ENCODE assay signal across 27 mouse cellular contexts in the genomic region with DNA sequence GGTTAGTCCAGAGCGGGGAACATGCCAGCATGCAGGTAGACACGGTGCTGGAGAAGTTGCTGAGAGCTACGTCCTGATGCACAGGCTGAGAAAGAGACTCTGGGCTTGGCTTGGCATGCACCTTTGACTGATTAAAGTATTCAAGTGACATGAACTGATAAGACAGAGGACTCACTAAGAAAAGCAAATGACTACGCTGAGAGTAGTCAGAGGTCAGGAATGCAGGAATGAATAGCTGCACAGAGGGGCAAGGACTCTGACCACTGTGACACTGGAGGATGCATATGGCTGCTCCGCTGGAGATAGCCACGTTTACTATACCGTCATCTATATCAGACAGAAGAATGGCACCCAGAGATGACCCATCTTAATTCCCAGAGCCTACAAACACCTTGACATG. TPM values are rescaled to one million over a fixed set of nuclear protein-coding genes. Genes with fewer than 3 reads are reported as not detected.
DNase-seq lines count a peak whose midpoint lies in the region; ATAC-seq and TF ChIP-seq lines count a peak whose summit lies in the region.
"Had no signal": no experiment of that assay in that cellular context is flagged by ENCODE, and none has a peak within 500 bp of the region (broad histone marks: within the 10 kb centered on the region; RNA-seq: fewer than 3 reads in every experiment).

No protein-coding gene starts in this region.

- no peaks in the 10 kb centered on the region for H3K9me3 ChIP-seq in heart, embryonic 12.5 days (replicated peaks)
- no peaks in the 10 kb centered on the region for H3K9me3 ChIP-seq in intestine, postnatal 0 days (ENCODE audit: control insufficient read depth)
- no peaks in the 10 kb centered on the region for H3K9me3 ChIP-seq in intestine, embryonic 15.5 days
- H3K9me3 ChIP-seq: embryonic facial prominence, embryonic 13.5 days; forebrain, embryonic 12.5 days; limb, embryonic 13.5 days; midbrain, embryonic 15.5 days had no signal

- ATAC-seq in heart, embryonic 12.5 days (ENCODE audit: insufficient number of reproducible peaks, low FRiP score) = no peak
- peak; percentile 44 for ATAC-seq in intestine, postnatal 0 days
- ATAC-seq in intestine, embryonic 15.5 days = no peak
- ATAC-seq: hindbrain, embryonic 16.5 days; liver, embryonic 12.5 days; midbrain, embryonic 15.5 days had no signal

- WGBS in heart, embryonic 12.5 days = 28% methylated on average over 7 of the region's 7 CpGs
- WGBS in intestine, postnatal 0 days = 58% methylated on average over 7 of the region's 7 CpGs
- 70% methylated on average over 7 of the region's 7 CpGs for WGBS in intestine, embryonic 15.5 days

- peak overlapping the region; percentile 44 for H3K4me2 ChIP-seq in heart, embryonic 12.5 days
- H3K4me2 ChIP-seq in intestine, postnatal 0 days (replicated peaks; ENCODE audit: low read depth) = no peak overlapping the region
- H3K4me2 ChIP-seq in intestine, embryonic 15.5 days (replicated peaks) = no peak overlapping the region
- H3K4me2 ChIP-seq: embryonic facial prominence, embryonic 13.5 days; forebrain, embryonic 12.5 days; limb, embryonic 13.5 days; liver, embryonic 12.5 days; midbrain, embryonic 15.5 days; neural tube, embryonic 13.5 days had no signal

- H3K9ac ChIP-seq in heart, embryonic 12.5 days = no peak overlapping the region
- no peak overlapping the region for H3K9ac ChIP-seq in intestine, postnatal 0 days (ENCODE audit: low read depth, low read length)
- H3K9ac ChIP-seq in intestine, embryonic 15.5 days = no peak overlapping the region
- H3K9ac ChIP-seq: embryonic facial prominence, embryonic 13.5 days; forebrain, embryonic 12.5 days; limb, embryonic 13.5 days; liver, embryonic 12.5 days; midbrain, embryonic 15.5 days; neural tube, embryonic 13.5 days had no signal

- peak overlapping the region; percentile 61 for H3K27ac ChIP-seq in heart, embryonic 12.5 days (ENCODE audit: poor library complexity, severe bottlenecking)
- no peak overlapping the region for H3K27ac ChIP-seq in intestine, postnatal 0 days (ENCODE audit: low read depth, low read length)
- no peak overlapping the region for H3K27ac ChIP-seq in intestine, embryonic 15.5 days
- H3K27ac ChIP-seq: embryonic facial prominence, embryonic 13.5 days; forebrain, embryonic 12.5 days; hindbrain, embryonic 10.5 days; limb, embryonic 13.5 days; liver, embryonic 12.5 days; midbrain, embryonic 15.5 days; neural tube, embryonic 13.5 days had no signal

- no peak overlapping the region for H3K4me3 ChIP-seq in heart, embryonic 12.5 days
- H3K4me3 ChIP-seq in intestine, postnatal 0 days (ENCODE audit: low read depth, low read length) = no peak overlapping the region
- H3K4me3 ChIP-seq in intestine, embryonic 15.5 days (replicated peaks) = no peak overlapping the region
- H3K4me3 ChIP-seq: embryonic facial prominence, embryonic 13.5 days; erythroblast, embryonic 14.5 days; forebrain, embryonic 12.5 days; hindbrain, embryonic 10.5 days; limb, embryonic 13.5 days; liver, embryonic 12.5 days; midbrain, embryonic 15.5 days; myocyte; neural tube, embryonic 13.5 days had no signal

- no peak for TF ChIP-seq CTCF in intestine, postnatal 0 days (IDR thresholded peaks at IDR 0.05; ENCODE audit: low read depth)

- H3K27me3 ChIP-seq in heart, embryonic 12.5 days (replicated peaks) = no peaks in the 10 kb centered on the region
- no peaks in the 10 kb centered on the region for H3K27me3 ChIP-seq in intestine, postnatal 0 days (replicated peaks; ENCODE audit: control insufficient read depth, insufficient read depth, low read length)
- no peaks in the 10 kb centered on the region for H3K27me3 ChIP-seq in intestine, embryonic 15.5 days (replicated peaks)
- H3K27me3 ChIP-seq: embryonic facial prominence, embryonic 13.5 days; limb, embryonic 13.5 days; liver, embryonic 12.5 days had no signal

- peak; percentile 48 to 70 for DNase-seq in adrenal gland, adult (ENCODE audit: inconsistent age in 2 of 2, low spot score in 1 of 2)
- DNase-seq in adrenal gland, postnatal 25 days = no peak
- DNase-seq in heart, postnatal 4 days = no peak
- no peak for DNase-seq in layer of hippocampus, adult 8-10 months (ENCODE audit: low spot score in 2 of 2)
- DNase-seq: cerebellum, adult 8-10 months; cerebellum, postnatal 36 days; embryo, embryonic 11 days; gastrocnemius, postnatal 25 days; kidney, adult 18-20 months; kidney, postnatal 4 days; layer of hippocampus, adult 9-11 months; lung, adult 2 months; lung, postnatal 14 days; thymus, postnatal 14 days had no signal

- H3K4me1 ChIP-seq in heart, embryonic 12.5 days (replicated peaks) = peaks cover 36% of the 10 kb centered on the region
- no peaks in the 10 kb centered on the region for H3K4me1 ChIP-seq in intestine, postnatal 0 days (replicated peaks; ENCODE audit: control insufficient read depth, insufficient read depth, low read length)
- peaks cover 5% of the 10 kb centered on the region for H3K4me1 ChIP-seq in intestine, embryonic 15.5 days (replicated peaks)

- peaks cover 21% of the 10 kb centered on the region for H3K36me3 ChIP-seq in heart, embryonic 12.5 days
- 0 out of 2 replicates have a peak, but pooled peaks cover 4% of the 10 kb centered on the region for H3K36me3 ChIP-seq in intestine, postnatal 0 days (ENCODE audit: control insufficient read depth, insufficient read depth)
- H3K36me3 ChIP-seq in intestine, embryonic 15.5 days = peaks cover 4% of the 10 kb centered on the region; the same call in 1 of the 2 replicates
- H3K36me3 ChIP-seq: midbrain, embryonic 15.5 days; neural tube, embryonic 13.5 days had no signal

RNA-seq across cellular contexts. Expression of a gene that starts 4.4 kb away (rescaled TPM):
- 4.5 and 8.0 TPM in 2 replicates for total RNA-seq in adrenal gland, postnatal 25 days (2021)
- 27.4 and 28.1 TPM in 2 replicates for polyA plus RNA-seq in heart, embryonic 12.5 days (2016; fragmentation: Nextera tagmentation; extraction: Ambion mirVana)
- total RNA-seq in heart, postnatal 4 days (2021) = 10 to 100 TPM; 36.7 to 36.8 TPM
- polyA plus RNA-seq in intestine, postnatal 0 days (2015; fragmentation: Nextera tagmentation; extraction: Ambion mirVana) = 5.5 and 5.6 TPM in 2 replicates
- 14.8 and 18.6 TPM in 2 replicates for polyA plus RNA-seq in intestine, embryonic 15.5 days (2015; fragmentation: Nextera tagmentation; extraction: Ambion mirVana)
- 1 to 10 TPM; 3.7 to 4.3 (median 3.9) TPM for total RNA-seq in layer of hippocampus, adult 8-10 months (2022)

Comparison
In these comparisons a context has a peak if more than half of its experiments do, and no peak if none do; other contexts are left out.
1. DNase-seq: peak in adrenal gland, adult (2 of 2); none in adrenal gland, postnatal 25 days (single experiment), heart, postnatal 4 days (single experiment) and layer of hippocampus, adult 8-10 months (0 of 2).